Mouse (Mus musculus): ENCODE results near the gene Polq.

GRCm38 (mm10) chr16:37061261-37061660, 49.7 kb downstream of the Polq start:
- TF ChIP-seq CTCF (IDR thresholded peaks at IDR 0.05; ENCODE audit: insufficient read depth, low read length) (no peak), POLR2A (IDR thresholded peaks at IDR 0.05; ENCODE audit: borderline replicate concordance, extremely low read depth, low read depth, low read length) (no peak)
